Mouse (Mus musculus): ENCODE data around the gene Filip1.

The Filip1 gene

DNA sequence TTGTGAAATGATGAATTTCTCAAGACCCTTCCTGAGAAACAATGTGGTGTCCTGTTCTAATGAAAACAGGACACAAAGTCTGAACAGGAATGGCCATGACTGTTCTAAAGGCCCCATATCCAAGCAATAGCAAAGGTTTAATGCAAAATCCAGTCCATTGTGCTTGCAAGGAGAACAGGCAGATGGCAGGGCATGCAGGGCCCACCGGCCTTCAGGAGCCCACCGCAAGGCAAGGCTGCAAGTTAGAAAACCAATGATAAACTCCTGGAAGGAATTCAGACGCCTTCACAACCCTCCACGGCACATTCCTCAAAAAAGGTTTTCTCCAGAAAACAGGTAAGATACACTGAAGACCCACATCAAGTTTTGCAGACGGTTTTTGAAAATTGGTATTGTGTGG, 99.7 kb downstream of the Filip1 start:
- no peak for DNase-seq (ENCODE audit: low spot score in 2 of 2)

DNA sequence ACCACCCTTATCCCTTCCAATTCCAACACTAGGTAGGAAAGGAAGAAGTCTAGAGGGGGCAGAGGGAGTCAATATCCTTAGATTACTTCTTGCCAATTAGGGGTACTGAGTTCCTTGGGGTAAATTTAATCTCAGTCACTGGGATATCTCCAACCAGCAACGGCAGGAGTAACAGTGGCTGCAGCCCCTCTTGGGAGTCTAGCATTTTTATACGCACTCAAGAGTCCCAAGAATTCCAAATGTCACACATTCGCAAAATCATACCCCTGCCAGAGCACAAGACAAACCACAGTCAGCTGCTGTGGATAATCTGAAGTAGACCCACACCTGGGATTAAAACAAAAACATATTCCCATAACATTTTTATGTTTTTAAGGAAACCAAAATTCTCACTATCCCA, 102.5 kb downstream of the Filip1 start:
- DNase-seq (ENCODE audit: low spot score in 2 of 2) = no peak

DNA sequence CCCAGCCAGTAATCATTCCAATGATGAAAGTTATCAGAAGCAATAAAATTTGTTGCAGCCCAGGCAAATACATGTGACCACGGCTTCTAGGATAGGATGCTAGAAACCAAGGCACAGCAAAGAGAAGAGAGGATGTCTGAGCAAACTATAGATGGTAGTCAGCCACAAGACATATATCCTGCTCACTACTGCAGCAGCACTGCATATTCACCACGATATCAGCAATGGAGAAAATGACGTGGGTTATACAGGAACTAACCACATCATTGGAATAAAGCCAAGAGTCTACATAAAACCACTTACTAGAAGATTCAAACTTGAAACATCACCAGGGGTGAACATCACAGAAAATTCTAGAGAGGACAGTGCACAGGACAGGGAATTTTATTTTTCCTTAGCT, 113.8 kb downstream of the Filip1 start:
- DNase-seq (ENCODE audit: low spot score in 2 of 2) = no peak

DNA sequence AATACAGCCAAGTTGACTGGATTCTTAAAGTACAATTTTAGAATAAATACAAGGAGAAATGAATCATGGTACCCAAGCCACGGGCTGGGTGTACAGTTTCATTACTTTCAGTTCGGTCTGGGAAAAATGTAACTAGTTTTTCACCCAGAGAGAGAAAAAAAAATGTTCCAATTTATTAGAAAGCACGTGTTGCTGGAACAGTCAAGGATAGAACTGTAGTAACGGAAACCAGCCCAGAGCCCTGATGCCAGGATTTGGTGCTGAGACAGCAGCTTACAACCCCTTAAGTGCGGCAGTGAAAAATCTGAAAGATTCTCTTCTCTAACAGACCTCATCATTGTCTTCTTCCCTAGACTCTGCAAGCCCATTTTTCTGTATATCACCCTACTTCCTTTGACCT, 118.0 kb downstream of the Filip1 start:
- DNase-seq (ENCODE audit: low spot score in 2 of 2) = no peak

DNA sequence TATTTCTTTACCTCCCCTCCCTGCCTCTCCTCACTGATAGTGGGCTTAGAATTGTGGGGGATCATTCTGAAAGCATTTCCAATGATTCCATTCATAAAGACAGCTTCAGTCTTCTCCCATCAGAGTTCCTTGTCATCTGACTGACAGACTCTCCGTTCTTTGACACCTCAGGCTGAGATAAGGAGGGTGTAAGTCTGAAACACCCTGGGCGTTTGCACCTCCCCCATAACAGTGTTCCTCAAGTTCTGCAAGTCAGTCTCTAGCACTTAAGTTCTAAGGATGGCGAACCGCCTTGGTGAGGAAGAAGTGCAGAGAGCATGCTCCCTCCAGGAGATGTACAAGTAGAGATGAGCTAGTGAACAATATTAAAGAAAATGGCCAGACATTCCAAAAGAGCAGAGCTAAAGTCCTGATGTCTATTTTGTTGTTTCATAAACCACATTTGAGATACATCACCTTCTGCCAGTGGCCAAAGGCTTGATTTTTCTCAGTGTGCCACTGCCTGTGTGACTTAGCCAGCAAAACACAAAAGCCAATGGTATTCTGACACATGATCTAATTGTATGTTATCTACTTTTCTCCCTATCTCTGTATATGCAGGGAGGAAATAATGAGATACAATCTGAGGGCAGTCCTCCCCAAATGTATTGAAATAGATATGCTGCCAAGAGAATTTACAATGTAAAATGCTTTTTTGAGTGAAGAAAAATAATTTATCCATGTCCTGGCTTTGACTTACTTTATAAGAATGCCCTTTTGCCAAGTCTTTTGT, 118.6 kb downstream of the Filip1 start:
- no peak for DNase-seq (ENCODE audit: low spot score in 2 of 2)

DNA sequence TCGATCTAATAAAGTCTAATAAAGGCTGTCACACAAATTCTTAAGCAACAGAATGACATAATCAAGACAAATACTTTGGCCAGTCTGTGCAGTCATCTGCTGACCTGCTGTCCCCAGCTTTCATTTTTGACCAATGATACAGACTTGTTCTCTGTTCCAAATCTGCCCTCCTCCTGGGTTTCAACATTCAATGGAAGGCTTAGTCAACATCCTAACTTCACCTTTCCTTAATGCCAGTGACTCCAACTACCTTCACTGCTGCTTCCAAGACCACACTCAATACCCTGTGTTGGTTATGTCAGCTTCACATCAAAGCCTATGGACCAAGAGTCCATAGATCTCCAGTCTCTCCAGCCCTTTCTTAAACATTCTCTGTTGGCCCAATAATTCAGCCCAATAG, 120.5 kb downstream of the Filip1 start:
- DNase-seq (ENCODE audit: low spot score in 2 of 2) = no peak

DNA sequence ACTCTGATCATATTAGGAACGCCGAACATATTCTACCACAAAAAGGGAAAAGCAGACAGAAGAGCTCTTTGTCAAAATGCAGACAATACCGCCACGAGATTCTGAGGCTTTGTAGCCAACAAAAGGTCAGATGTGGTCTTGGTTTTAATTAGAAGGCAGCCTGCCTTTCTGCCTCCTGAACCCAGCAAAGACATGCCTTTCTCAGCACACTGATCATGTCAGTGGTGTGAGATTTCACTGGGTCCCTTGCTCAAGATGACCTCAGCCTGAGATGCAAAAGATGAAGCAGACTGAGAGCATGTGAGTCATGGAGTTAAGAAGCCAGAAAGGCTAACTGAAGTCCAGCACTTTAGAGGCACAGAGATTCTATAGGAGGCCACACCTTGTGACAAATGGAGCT, 122.2 kb downstream of the Filip1 start:
- DNase-seq (ENCODE audit: low spot score in 2 of 2) = no peak

DNA sequence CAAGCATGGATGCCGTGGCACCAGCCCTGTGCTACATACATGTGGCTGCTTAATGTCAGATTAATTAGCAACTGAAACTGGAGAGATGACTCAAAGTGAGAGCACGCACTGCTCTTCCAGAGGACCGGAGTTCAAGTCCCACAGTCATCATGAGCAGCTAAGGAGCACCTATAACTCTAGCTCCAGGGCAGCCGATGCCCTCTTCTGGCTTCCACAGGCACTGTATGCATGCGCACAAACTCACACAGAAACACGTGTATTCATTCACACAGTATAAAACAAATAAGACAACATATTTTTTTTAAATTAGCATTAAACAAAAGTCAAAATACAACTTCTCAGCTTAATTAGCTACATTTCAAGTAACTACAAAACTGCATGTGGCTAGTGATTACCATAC, 123.5 kb downstream of the Filip1 start:
- no peak for DNase-seq (ENCODE audit: low spot score in 2 of 2)

DNA sequence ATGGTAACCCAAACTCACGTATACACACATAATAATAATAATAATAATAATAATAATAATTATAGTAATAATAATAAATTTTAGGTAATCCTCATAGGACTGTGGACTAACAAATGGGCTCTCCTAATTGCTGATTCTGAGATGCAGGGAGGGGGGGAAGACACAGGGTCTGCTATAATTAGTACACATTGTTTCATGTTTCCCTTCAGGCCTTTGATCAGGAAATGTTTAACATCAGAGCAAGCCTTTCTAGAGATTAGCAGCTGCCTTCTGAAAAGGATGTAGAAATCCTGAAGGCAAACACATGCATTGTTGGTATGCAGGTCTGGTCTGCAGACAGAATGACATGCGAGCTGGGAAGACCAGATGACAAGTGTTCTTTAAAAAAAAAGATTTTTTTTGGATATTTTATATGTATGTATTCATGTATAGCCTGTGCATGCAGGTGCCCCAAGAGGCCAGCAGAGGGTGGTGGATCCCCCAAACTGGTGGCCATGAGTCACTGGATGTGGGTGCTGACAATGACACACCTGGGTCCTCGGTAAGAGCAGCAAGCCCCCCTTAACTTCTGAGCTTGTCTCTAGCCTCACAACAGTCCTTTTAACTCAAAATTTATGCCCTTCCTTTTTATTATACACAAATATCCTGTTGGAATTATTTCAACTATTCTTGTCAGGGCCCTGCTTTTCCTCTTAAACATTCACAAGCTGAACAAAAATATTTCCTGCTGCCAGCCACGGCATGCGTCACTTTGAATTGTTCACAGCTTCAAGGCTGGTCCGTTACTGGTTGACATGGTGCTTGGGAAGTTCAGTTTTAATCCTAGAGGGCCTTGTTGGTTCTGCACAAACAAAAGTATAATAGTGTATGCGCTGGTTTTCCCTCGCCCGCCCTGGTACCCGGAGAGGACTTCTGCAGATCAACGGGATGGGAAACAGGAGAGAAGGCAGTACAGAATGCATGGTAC, 127.1 kb downstream of the Filip1 start:
- DNase-seq (ENCODE audit: low spot score in 2 of 2) = no peak

DNA sequence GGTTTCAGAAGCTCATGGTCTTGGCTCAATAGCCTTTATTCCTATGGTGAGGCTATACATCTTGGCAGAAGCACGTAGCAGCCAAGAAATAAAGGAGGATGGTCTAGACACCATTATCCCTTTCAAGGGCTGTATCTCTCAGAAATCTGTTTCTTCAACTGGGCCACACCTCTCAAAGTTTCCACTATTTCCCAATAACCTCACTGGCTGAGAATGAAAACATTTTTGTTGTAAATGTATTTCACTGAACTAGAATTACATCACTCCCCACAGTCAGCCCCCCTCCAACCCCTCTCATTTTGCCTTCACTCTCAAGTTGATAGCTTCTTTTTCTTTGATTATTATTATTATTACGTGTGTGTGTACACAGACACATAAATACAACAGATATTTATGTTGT, 129.5 kb downstream of the Filip1 start:
- DNase-seq (ENCODE audit: low spot score in 2 of 2) = no peak

DNA sequence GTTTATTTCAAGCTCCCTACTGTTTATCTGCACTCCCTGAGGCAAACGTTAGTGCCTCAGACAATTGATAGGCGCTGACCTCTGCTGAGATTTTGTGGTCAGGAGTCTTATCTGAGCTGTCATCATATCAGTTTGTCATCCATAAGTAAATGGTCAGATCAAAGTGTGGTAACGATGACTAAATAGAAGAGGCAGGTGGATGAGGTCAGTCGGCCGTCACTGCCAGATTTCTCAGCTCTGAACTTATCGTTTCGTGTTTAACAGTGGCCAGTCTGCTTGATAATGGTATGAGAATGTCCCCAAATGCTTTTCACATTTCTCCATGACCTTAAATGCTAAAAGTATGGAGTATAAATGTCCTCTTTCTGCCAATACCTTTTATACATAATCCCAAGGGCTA, 132.6 kb downstream of the Filip1 start:
- DNase-seq (ENCODE audit: low spot score in 2 of 2) = no peak

DNA sequence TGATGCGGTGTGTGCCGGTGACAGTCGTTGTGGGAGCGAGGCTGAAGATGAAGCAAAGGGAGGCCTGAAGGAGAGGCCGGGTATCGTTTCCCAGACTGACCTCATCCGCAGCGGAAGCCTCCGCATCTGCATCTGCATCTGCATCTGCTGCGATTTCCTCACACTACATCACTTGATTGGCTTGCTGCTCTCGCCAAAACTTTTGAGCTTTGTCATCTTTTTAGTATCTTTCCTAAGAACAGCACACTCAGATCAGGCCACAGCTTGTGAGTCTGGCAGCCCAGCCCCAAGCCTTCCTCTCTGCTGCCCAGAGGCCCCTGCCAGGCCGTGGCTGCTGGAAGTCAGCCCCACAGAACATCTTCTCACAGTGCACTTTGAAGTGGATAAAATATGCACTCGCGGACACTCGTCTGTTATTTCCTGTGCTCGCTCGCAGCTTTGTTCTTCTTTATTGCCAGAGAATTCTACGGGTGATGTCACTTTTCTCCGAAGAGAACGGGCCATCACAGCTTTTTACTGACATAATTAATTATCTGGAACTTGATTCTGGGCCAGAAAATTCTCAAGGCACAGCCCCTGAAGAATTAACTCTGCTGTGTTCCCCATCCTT, 137.0 kb downstream of the Filip1 start:
- DNase-seq (ENCODE audit: low spot score in 2 of 2) = no peak

DNA sequence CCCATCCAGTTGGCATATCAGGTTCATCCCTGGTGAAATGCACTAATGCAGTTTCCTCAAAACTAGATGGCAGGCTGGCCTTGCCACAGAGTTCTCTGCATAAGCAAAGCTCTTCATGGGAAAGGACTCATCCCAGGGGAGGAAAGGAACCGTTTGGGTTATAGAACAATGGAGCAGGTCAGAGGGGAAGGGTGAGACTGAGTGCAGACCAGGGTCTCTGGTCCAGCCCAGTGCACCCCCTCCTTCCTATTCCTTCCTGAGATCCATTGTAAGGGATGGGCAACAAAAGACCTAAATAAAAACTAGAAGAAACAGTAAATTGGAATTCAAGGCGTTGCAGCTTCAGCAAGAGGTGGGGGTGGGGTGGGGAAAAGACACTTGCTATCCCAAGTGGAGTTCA, 140.1 kb downstream of the Filip1 start:
- DNase-seq (ENCODE audit: low spot score in 2 of 2) = no peak

DNA sequence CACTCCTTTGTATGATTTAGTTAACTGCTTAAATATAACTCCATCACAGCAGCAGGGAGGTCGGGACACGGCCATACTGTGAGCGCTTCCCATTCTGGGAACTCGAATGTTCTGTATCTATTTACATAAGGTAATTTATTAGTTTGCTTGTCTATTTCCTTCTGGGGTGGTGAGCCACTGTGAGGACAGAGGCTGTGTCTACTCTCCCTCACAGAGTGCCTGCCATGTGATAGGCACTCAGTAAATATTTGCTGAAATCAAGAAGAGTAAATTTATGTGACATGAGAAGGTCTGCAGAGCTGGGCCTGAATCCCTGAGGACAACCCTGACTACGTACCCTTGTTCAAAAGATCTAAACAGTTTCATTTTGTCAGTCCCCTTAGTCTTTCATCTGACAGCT, 143.1 kb downstream of the Filip1 start:
- no peak for DNase-seq (ENCODE audit: low spot score in 2 of 2)

DNA sequence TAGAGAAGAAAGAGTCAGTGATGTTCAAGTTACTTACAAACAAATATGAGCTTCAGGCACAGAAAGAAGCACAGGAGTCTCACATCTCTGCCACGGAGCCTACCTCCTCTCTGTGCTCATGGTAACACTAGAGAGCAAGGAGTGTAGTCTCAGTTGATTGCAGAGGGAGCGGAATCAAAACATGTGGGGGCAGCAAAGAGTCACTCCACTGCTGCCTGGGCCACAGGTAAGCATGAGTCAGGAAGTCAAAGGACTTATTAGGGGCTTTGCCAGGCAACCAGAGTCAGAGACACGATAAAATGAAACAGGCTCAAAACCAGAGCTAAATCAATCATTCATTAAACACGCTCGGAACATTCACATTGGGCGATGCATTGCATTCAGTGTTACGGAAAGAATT, 146.7 kb downstream of the Filip1 start:
- no peak for DNase-seq (ENCODE audit: low spot score in 2 of 2)

DNA sequence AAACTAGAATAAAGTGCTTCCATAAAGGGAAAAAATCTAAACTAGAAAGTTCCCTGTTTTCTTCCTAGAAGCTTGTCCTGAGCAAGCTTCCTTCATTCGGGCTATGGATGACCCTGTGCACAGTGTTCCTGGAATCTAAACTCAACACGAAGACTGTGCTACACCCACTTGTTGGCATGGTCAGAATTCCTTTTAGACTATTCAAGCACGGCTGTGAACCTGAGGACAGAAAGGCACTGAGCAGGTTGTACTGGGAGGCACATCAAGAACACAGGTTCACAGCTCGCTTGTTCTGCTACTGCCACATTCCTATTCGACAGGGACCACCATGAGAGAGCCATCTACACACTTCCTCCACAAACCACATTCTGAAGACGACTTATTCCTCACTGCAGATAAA, 150.1 kb downstream of the Filip1 start:
- DNase-seq (ENCODE audit: low spot score in 2 of 2) = no peak

DNA sequence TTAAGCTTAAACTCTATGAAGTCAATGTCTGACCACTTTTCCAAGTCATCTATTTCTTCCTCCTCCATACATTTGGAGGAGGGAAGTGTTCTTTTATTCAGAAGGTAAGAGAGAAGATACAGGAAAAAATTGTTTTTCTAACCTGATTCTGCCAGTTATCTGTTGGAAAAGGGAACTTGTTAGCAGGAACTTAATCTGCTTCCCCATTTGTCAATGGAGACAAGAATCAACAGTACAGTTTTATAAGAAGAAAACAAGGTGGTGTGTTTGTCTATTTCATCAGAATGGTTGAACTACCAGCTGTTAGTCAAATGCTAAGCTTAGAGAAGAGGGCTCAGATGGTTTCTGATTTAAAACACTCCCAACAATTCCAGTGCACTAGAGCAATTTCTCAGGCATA, 165.6 kb downstream of the Filip1 start:
- DNase-seq (ENCODE audit: low spot score in 2 of 2) = no peak

DNA sequence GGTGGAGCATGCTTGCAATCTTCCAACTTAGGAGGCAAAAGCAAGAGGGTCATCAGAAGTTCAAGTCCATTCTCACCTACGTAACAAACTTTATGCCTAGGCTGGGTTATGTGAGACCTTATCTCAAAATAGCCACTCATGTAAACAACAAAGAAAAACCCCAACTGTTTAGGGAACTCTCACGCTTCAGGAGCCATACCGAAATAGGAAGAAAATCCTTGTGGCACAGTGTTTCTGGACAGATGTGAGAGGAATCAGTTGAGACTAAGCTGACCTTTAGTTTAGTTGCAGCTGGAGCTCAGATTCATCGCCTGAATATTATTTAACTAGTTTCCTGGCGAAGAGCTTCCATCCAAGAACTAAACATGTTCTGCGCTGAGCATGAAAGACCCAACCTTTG, 170.0 kb downstream of the Filip1 start:
- no peak for DNase-seq (ENCODE audit: low spot score in 2 of 2)

DNA sequence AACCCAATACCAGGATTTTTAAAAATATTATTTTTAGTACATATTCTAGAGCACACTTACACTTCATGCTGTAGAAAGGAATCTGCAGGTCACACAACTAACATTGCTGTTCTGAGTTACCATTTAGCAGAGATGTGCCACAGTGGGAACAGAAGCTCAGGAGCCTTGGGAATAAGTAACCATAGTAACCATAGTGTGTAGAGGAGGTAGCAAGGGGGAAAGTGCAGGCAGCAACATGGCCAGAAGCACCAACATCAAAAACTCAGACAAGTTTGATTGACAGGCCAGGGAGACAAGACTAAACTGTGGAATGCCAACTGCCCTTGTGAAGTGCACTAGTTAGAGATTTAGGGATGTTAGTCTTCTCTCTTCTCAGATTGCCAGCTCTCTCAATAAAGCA, 170.6 kb downstream of the Filip1 start:
- no peak for DNase-seq (ENCODE audit: low spot score in 2 of 2)

DNA sequence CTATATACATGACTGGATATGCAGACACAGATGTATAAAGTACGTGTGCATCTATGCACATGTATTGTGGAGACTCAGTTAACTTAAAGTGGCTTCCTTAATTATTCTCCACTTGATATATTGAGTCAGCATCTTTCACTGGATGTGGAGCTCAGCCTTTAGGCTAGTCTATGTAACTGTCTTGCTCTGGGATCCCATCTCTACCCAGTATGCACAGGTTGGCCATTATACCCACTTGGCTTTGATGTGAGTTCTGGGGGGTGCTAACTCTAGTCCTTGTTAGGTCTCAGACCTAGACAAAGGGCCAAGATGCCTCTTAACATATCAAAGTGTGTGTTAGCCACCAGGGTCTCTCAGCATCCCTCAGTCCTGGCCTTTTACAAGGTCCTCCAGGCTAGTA, 181.4 kb downstream of the Filip1 start:
- no peak for DNase-seq (ENCODE audit: low spot score in 2 of 2)

DNA sequence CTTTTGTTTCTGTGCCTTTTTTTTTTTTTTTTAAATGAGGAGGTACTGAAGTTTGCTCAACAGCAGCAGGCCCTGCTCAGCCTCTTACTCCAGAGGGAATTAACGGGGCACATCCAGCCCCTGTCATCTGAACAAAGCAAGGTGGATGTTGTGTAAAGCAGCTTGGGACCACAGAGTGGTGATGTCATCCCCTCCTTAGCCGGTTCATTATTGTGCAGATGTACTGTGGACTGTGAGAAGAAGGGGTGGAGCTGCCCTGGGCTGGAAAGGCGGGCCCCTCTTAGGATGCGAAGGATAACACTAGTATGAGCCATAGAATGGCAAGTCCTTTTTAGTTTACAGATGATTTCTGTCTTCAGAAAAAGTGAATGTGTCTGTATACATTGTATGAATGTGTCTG, 181.8 kb downstream of the Filip1 start:
- no peak for DNase-seq (ENCODE audit: low spot score in 2 of 2)

Data from spleen, postnatal 14 days (tissue).